In genomic region chr8:70084191-70085065, GRCm38 (mm10) we compare ENCODE assay signal across 8 mouse cellular contexts. TPM values are rescaled to one million over a fixed set of nuclear protein-coding genes. Genes with fewer than 3 reads are reported as not detected.
DNase-seq lines count a peak whose midpoint lies in the region; ATAC-seq and TF ChIP-seq lines count a peak whose summit lies in the region.

No protein-coding gene starts in this region.

- peaks cover 77% of the 10 kb centered on the region for H3K27me3 ChIP-seq in limb, embryonic 14.5 days (ENCODE audit: control insufficient read depth, insufficient read depth, low read length)
- peaks cover 45% of the 10 kb centered on the region for H3K27me3 ChIP-seq in small intestine, adult 2 months (ENCODE audit: control insufficient read depth, insufficient read depth, low read length)

- H3K4me3 ChIP-seq in limb, embryonic 14.5 days (replicated peaks; ENCODE audit: low read length): peak overlapping the region; percentile 39
- peak overlapping the region; percentile 61 for H3K4me3 ChIP-seq in small intestine, adult 2 months (ENCODE audit: low read depth, low read length)

- no peaks in the 10 kb centered on the region for H3K9me3 ChIP-seq in limb, embryonic 14.5 days (ENCODE audit: control insufficient read depth, low read length)

- TF ChIP-seq CTCF in brain, embryonic 14.5 days (IDR thresholded peaks at IDR 0.05; ENCODE audit: borderline replicate concordance, extremely low read depth, insufficient read depth, insufficient read length): peak; percentile 25; the same call in 1 of the 2 replicates
- TF ChIP-seq CTCF in small intestine, adult 2 months (IDR thresholded peaks at IDR 0.05; ENCODE audit: extremely low read depth, insufficient read length, insufficient replicate concordance, low read depth, low read length): no peak

- 3% methylated on average over 59 of the region's 71 CpGs for WGBS in limb, embryonic 14.5 days
- 3% methylated on average over 71 of the region's 71 CpGs for WGBS in small intestine, adult 2 months

- H3K4me2 ChIP-seq in limb, embryonic 14.5 days (replicated peaks; ENCODE audit: low read depth, low read length, severe bottlenecking): peak overlapping the region; percentile 66

- H3K27ac ChIP-seq in limb, embryonic 14.5 days (replicated peaks; ENCODE audit: low read depth, low read length): no peak overlapping the region
- no peak overlapping the region for H3K27ac ChIP-seq in small intestine, adult 2 months (ENCODE audit: insufficient read depth, low read depth, low read length)

- H3K9ac ChIP-seq in limb, embryonic 14.5 days (ENCODE audit: low read depth, low read length, severe bottlenecking): peak overlapping the region; percentile 40

- H3K36me3 ChIP-seq in limb, embryonic 14.5 days (ENCODE audit: control insufficient read depth, insufficient read depth, low read length): no peaks in the 10 kb centered on the region
- peaks cover 6% of the 10 kb centered on the region for H3K36me3 ChIP-seq in small intestine, adult 2 months (ENCODE audit: control insufficient read depth, insufficient read depth, low read length)

- TF ChIP-seq POLR2A in brain, embryonic 14.5 days (IDR thresholded peaks at IDR 0.05; ENCODE audit: borderline replicate concordance, extremely low read depth, insufficient read depth, insufficient read length, poor library complexity, severe bottlenecking): no peak
- TF ChIP-seq POLR2A in limb, embryonic 14.5 days (IDR thresholded peaks at IDR 0.05; ENCODE audit: borderline replicate concordance, extremely low read depth, insufficient read depth, insufficient read length): no peak
- TF ChIP-seq POLR2A in small intestine, adult 2 months (IDR thresholded peaks at IDR 0.05; ENCODE audit: low read depth, low read length): no peak

- peaks cover 6% of the 10 kb centered on the region for H3K4me1 ChIP-seq in limb, embryonic 14.5 days (ENCODE audit: control insufficient read depth, insufficient read depth, low read length)
- peaks cover 21% of the 10 kb centered on the region for H3K4me1 ChIP-seq in small intestine, adult 2 months (ENCODE audit: control insufficient read depth, insufficient read depth, insufficient read length, low read length)

- 0 out of 2 replicates have a peak, but pooled peaks have one; percentile 22 for ATAC-seq in erythroblast, adult 5-6 weeks (replicated peaks; ENCODE audit: low FRiP score, poor library complexity, severe bottlenecking)
- ATAC-seq in limb, embryonic 14.5 days (ENCODE audit: low FRiP score, low read depth): 0 out of 2 replicates have a peak, but pooled peaks have one; percentile 19

- DNase-seq in kidney, adult 18-20 months: peak; percentile 10
- no peak for DNase-seq in kidney, postnatal 14 days
- peak; percentile 16 for DNase-seq in brain, embryonic 14.5 days (ENCODE audit: low read depth)
- DNase-seq in limb, embryonic 14.5 days (ENCODE audit: low spot score): no peak
- DNase-seq in thymus, adult 18-20 months: no peak
- no peak for DNase-seq in lung, postnatal 14 days

RNA-seq across cellular contexts. Expression of gene Hapln4, which starts 1.2 kb away (rescaled TPM):
- polyA plus RNA-seq in brain, embryonic 14.5 days (2012; rRNA removed): 0.26 and 0.74 TPM in 2 replicates
- not detected in 2 replicates for total RNA-seq in erythroblast, adult 5-6 weeks (2015; ENCODE audit: low replicate concordance)
- total RNA-seq in erythroblast, adult 5-6 weeks (2017; ENCODE audit: low replicate concordance): not detected in 2 replicates
- 0.23 and 0.38 TPM in 2 replicates for polyA plus RNA-seq in limb, embryonic 14.5 days (2012; rRNA removed)
- polyA plus RNA-seq in limb, embryonic 14.5 days (2014; fragmentation: Nextera tagmentation; extraction: Ambion mirVana): 0.41 TPM in 1 of 2 replicates, not detected in the other
- 0.53 and 2.5 TPM in 2 replicates for polyA plus RNA-seq in small intestine, adult 2 months (2012; rRNA removed)

RNA-seq across cellular contexts. Expression of gene Tm6sf2, which starts 11.7 kb away (rescaled TPM):
- 8.1 and 10.4 TPM in 2 replicates for polyA plus RNA-seq in brain, embryonic 14.5 days (2012; rRNA removed)
- 2.3 TPM in 1 of 2 replicates, not detected in the other for total RNA-seq in erythroblast, adult 5-6 weeks (2015; ENCODE audit: low replicate concordance)
- 2.9 TPM in 1 of 2 replicates, not detected in the other for total RNA-seq in erythroblast, adult 5-6 weeks (2017; ENCODE audit: low replicate concordance)
- polyA plus RNA-seq in limb, embryonic 14.5 days (2012; rRNA removed): 5.2 and 7.2 TPM in 2 replicates
- polyA plus RNA-seq in limb, embryonic 14.5 days (2014; fragmentation: Nextera tagmentation; extraction: Ambion mirVana): 0.54 and 1.2 TPM in 2 replicates
- 608 and 1,607 TPM in 2 replicates for polyA plus RNA-seq in small intestine, adult 2 months (2012; rRNA removed)

RNA-seq across cellular contexts. Expression of gene Ncan, which starts 36.2 kb away (rescaled TPM):
- 69.8 and 144 TPM in 2 replicates for polyA plus RNA-seq in brain, embryonic 14.5 days (2012; rRNA removed)
- total RNA-seq in erythroblast, adult 5-6 weeks (2015; ENCODE audit: low replicate concordance): not detected in 2 replicates
- not detected in 2 replicates for total RNA-seq in erythroblast, adult 5-6 weeks (2017; ENCODE audit: low replicate concordance)
- 0.58 and 0.59 TPM in 2 replicates for polyA plus RNA-seq in limb, embryonic 14.5 days (2012; rRNA removed)
- polyA plus RNA-seq in limb, embryonic 14.5 days (2014; fragmentation: Nextera tagmentation; extraction: Ambion mirVana): 0.25 and 0.48 TPM in 2 replicates
- 0.04 TPM in 1 of 2 replicates, not detected in the other for polyA plus RNA-seq in small intestine, adult 2 months (2012; rRNA removed)

RNA-seq across cellular contexts. Expression of gene Sugp1, which starts 41.8 kb away (rescaled TPM):
- polyA plus RNA-seq in brain, embryonic 14.5 days (2012; rRNA removed): 22.4 and 32.4 TPM in 2 replicates
- total RNA-seq in erythroblast, adult 5-6 weeks (2015; ENCODE audit: low replicate concordance): 8.2 and 10.6 TPM in 2 replicates
- 15.6 and 22.6 TPM in 2 replicates for total RNA-seq in erythroblast, adult 5-6 weeks (2017; ENCODE audit: low replicate concordance)
- polyA plus RNA-seq in limb, embryonic 14.5 days (2012; rRNA removed): 21.3 and 25.4 TPM in 2 replicates
- polyA plus RNA-seq in limb, embryonic 14.5 days (2014; fragmentation: Nextera tagmentation; extraction: Ambion mirVana): 32.6 and 34.4 TPM in 2 replicates
- polyA plus RNA-seq in small intestine, adult 2 months (2012; rRNA removed): 6.9 and 10.4 TPM in 2 replicates

RNA-seq across cellular contexts. Expression of gene Mau2, which starts 41.9 kb away (rescaled TPM):
- 120 and 138 TPM in 2 replicates for polyA plus RNA-seq in brain, embryonic 14.5 days (2012; rRNA removed)
- total RNA-seq in erythroblast, adult 5-6 weeks (2015; ENCODE audit: low replicate concordance): 24.0 and 33.9 TPM in 2 replicates
- total RNA-seq in erythroblast, adult 5-6 weeks (2017; ENCODE audit: low replicate concordance): 47.4 and 49.5 TPM in 2 replicates
- polyA plus RNA-seq in limb, embryonic 14.5 days (2012; rRNA removed): 85.5 and 124 TPM in 2 replicates
- polyA plus RNA-seq in limb, embryonic 14.5 days (2014; fragmentation: Nextera tagmentation; extraction: Ambion mirVana): 50.5 and 51.8 TPM in 2 replicates
- 63.2 and 107 TPM in 2 replicates for polyA plus RNA-seq in small intestine, adult 2 months (2012; rRNA removed)

Comparison
In these comparisons a context has a peak if more than half of its experiments do, and no peak if none do; other contexts are left out.
1. DNase-seq: peak in kidney, adult 18-20 months (single experiment) and brain, embryonic 14.5 days (single experiment); none in kidney, postnatal 14 days (single experiment), limb, embryonic 14.5 days (single experiment), thymus, adult 18-20 months (0 of 2) and lung, postnatal 14 days (single experiment).
2. RNA of gene Tm6sf2, which starts 11.7 kb away (polyA plus RNA-seq): 608 to 1,607 TPM in small intestine, adult 2 months; 8.1 to 10.4 TPM in brain, embryonic 14.5 days and 0.54 to 7.2 TPM in limb, embryonic 14.5 days; every median in the first group is over 10 times any median in the second.
3. RNA of gene Ncan, which starts 36.2 kb away (polyA plus RNA-seq): 69.8 to 144 TPM in brain, embryonic 14.5 days; 0.25 to 0.59 TPM in limb, embryonic 14.5 days and 0.04 TPM in small intestine, adult 2 months; every median in the first group is over 10 times any median in the second.